ENCODE assay signal across 8 mouse cellular contexts in the genomic region with DNA sequence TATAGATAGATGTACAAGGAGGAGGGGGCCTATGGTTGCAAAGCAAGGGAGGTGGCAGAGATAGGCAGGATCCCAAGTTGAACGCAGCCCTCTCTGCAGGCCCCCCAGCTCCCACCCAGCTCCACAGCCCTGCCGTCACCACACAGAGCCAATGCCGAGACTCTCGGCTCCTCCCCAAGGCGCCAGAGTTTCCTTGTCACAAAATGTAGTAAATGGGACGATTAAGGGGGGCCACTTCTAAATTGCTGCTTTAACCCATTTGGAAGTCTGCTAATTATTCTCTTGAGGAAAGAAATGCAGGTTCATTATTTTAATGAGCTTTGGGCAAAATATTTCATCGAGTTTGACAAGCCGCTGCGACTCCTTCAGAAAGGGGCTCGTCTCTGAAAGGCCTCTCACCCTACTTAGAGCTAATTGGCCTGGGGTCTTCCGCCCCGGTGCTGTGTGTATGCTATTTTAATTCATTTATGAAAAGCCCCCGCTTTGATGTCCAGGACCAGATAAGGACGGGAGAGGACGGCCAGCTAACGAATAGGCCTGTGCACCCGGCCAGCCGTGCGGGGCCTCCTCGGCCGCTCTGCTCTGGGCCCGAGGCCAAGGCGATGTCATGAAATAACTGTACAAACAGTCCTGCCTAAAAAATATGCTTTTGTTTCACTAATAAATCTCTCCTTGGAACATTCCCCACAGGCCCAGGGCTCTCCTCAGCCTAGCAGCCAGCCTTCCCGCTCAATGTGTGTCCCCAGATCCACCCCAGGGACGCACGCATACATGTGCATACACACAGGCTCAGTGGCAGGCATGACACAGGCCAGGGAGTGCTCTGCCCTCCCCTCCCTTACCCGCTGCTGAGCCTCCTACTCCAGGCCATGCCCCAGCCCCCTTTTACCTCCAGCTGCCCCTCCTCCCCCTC.
DNase-seq lines count a peak whose midpoint lies in the region; ATAC-seq and TF ChIP-seq lines count a peak whose summit lies in the region.

No protein-coding gene starts in this region.

- H3K9me3 ChIP-seq in intestine, postnatal 0 days (ENCODE audit: control insufficient read depth), result no peaks in the 10 kb centered on the region

- no peak overlapping the region for H3K4me2 ChIP-seq in intestine, postnatal 0 days (replicated peaks; ENCODE audit: low read depth)

- no peak overlapping the region; the same call in 1 of the 2 replicates for H3K27ac ChIP-seq in intestine, postnatal 0 days (ENCODE audit: low read depth, low read length)

- H3K27me3 ChIP-seq in intestine, postnatal 0 days (replicated peaks; ENCODE audit: control insufficient read depth, insufficient read depth, low read length), result no peaks in the 10 kb centered on the region

- WGBS in intestine, postnatal 0 days, result 62% methylated on average over 27 of the region's 27 CpGs

- peak; percentile 39; the same call in 1 of the 2 replicates for ATAC-seq in intestine, postnatal 0 days
- no peak for ATAC-seq in granulocyte monocyte progenitor cell, adult 5-6 weeks (replicated peaks; ENCODE audit: poor library complexity, severe bottlenecking)
- ATAC-seq in inflammation-experienced regulatory T-cells, adult 6 months, result no peak

- no peaks in the 10 kb centered on the region for H3K4me1 ChIP-seq in intestine, postnatal 0 days (replicated peaks; ENCODE audit: control insufficient read depth, insufficient read depth, low read length)

- DNase-seq in embryo, embryonic 11 days, result peak; percentile 54
- no peak for DNase-seq in embryo, embryonic 9.5 days (ENCODE audit: extremely low spot score)
- peak; percentile 57 for DNase-seq in heart, adult 8-10 months (ENCODE audit: low spot score)
- peak; percentile 53 to 69 for DNase-seq in lung, adult 18-20 months
- DNase-seq in ovary, postnatal 14 days (ENCODE audit: low spot score), result peak; percentile 67

- H3K9ac ChIP-seq in intestine, postnatal 0 days (ENCODE audit: low read depth, low read length), result no peak overlapping the region

- TF ChIP-seq CTCF in intestine, postnatal 0 days (IDR thresholded peaks at IDR 0.05; ENCODE audit: low read depth), result no peak

- no peaks in the 10 kb centered on the region for H3K36me3 ChIP-seq in intestine, postnatal 0 days (ENCODE audit: control insufficient read depth, insufficient read depth)

- H3K4me3 ChIP-seq in intestine, postnatal 0 days (ENCODE audit: low read depth, low read length), result no peak overlapping the region
